Mouse (Mus musculus): ENCODE measurements around the gene Fxyd7.

Gene Fxyd7

GRCm38 (mm10) chr7:31074713-31075069 is 23.4 kb upstream of the Fxyd7 start:
- no peak for DNase-seq

GRCm38 (mm10) chr7:31074061-31074712 is 22.9 kb upstream of the Fxyd7 start:
- peak; percentile 38 to 40 for DNase-seq

GRCm38 (mm10) chr7:31073546-31073945 is 22.3 kb upstream of the Fxyd7 start:
- DNase-seq = no peak

GRCm38 (mm10) chr7:31072326-31072725 is 21.1 kb upstream of the Fxyd7 start:
- peak; percentile 40 to 45 for DNase-seq

GRCm38 (mm10) chr7:31070324-31070723 is 19.1 kb upstream of the Fxyd7 start:
- peak in 1 of 2 experiments; percentile 37 for DNase-seq

GRCm38 (mm10) chr7:31069491-31069890 is 18.2 kb upstream of the Fxyd7 start:
- DNase-seq = peak in 1 of 2 experiments; percentile 61

- DNase-seq = no peak
These were observed 16.6 kb upstream of the Fxyd7 start for GRCm38 (mm10) chr7:31067836-31068235.

- DNase-seq = no peak
These were observed 11.8 kb upstream of the Fxyd7 start for GRCm38 (mm10) chr7:31063074-31063560.

- no peak for DNase-seq
These were observed 9.3 kb upstream of the Fxyd7 start for GRCm38 (mm10) chr7:31060621-31061010.

- DNase-seq = no peak
These were observed 8.8 kb upstream of the Fxyd7 start for GRCm38 (mm10) chr7:31059919-31060620.

GRCm38 (mm10) chr7:31059108-31059507 is 7.8 kb upstream of the Fxyd7 start, which contains the start of gene Lgi4:
TSS of gene Lgi4 (plus strand) at chr7:31059342.
- DNase-seq = peak; percentile 72 to 87

GRCm38 (mm10) chr7:31058211-31058610 is 6.9 kb upstream of the Fxyd7 start:
- no peak for DNase-seq

GRCm38 (mm10) chr7:31057730-31058129 is 6.5 kb upstream of the Fxyd7 start:
- no peak for DNase-seq

GRCm38 (mm10) chr7:31057071-31057470 is 5.8 kb upstream of the Fxyd7 start, which contains the start of gene Fxyd1:
TSS of gene Fxyd1 (minus strand) at chr7:31057199.
- DNase-seq = no peak

- DNase-seq = no peak
These were observed 5.2 kb upstream of the Fxyd7 start for GRCm38 (mm10) chr7:31056448-31056847.

GRCm38 (mm10) chr7:31055883-31056282 is 4.6 kb upstream of the Fxyd7 start:
- DNase-seq = no peak

GRCm38 (mm10) chr7:31055354-31055824 is 4.1 kb upstream of the Fxyd7 start:
- DNase-seq = no peak

- no peak for DNase-seq
These were observed 3.5 kb upstream of the Fxyd7 start for GRCm38 (mm10) chr7:31054661-31055320.

- no peak for DNase-seq
These were observed 2.7 kb upstream of the Fxyd7 start for GRCm38 (mm10) chr7:31053882-31054447.

GRCm38 (mm10) chr7:31052636-31053434 is 1.6 kb upstream of the Fxyd7 start:
- DNase-seq = peak; percentile 87

GRCm38 (mm10) chr7:31052251-31052635 is 976 bp upstream of the Fxyd7 start:
- no peak for DNase-seq

- DNase-seq = peak; percentile 48 to 69
These were observed 346 bp downstream of the Fxyd7 start for GRCm38 (mm10) chr7:31050921-31051320.
